In the genomic region with DNA sequence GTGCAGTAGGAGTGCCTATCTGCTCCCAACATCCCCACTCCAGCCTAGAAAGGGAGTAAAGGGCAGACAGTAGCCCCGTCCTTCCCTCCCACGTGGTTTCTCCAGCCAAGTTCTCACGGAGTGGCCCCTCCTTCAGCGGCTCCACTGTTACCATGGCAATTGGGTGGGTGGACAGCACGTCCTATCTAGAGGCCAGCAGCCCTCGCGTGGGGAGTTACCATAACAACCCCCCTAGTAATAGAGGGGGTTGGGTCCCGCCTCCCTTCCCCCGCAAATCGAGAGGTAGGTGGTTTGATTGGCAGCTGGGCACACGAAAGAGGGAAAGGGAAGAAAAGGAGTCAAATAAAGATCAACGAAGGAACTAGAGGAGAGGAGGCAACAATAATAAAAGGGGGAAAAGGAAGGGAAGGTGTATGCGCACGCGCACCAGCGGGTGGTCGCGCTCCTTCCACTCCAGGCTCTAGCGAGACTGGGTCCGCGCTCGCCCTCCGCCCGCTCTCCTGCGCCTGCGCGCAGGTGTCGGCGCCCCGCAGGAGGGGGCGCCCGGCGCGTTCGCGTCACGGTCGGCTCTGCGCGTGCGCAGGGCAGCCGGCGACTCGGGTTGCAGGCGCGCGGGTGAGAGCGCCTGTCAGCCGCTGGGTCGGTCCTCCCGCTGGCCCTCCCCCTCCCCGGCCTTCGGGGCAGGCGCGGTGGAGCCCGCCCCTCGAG, we compare ENCODE assay signal across 8 mouse cellular contexts. TPM values are rescaled to one million over a fixed set of nuclear protein-coding genes. Genes with fewer than 3 reads are reported as not detected.
DNase-seq lines count a peak whose midpoint lies in the region; ATAC-seq lines count a peak whose summit lies in the region.

A gene (plus strand): TSS at position 595 of the 708 bp plus-strand sequence.

- peak; percentile 95 for ATAC-seq in hindbrain, embryonic 15.5 days (ENCODE audit: low FRiP score, low read depth)

- under 1% methylated on average over 39 of the region's 57 CpGs for WGBS in hindbrain, embryonic 15.5 days

- peak within 1 kb of the TSS; percentile 99 for H3K4me3 ChIP-seq in hindbrain, embryonic 15.5 days

- H3K27me3 ChIP-seq in hindbrain, embryonic 15.5 days, result no peaks in the 10 kb centered on the region

- no peaks in the 10 kb centered on the region for H3K9me3 ChIP-seq in hindbrain, embryonic 15.5 days

- no peaks in the 10 kb centered on the region for H3K36me3 ChIP-seq in hindbrain, embryonic 15.5 days

- peaks cover 42% of the 10 kb centered on the region for H3K4me1 ChIP-seq in hindbrain, embryonic 15.5 days (replicated peaks)

- DNase-seq in WW6 (ENCODE audit: low read depth, low spot score), result peak; percentile 86
- peak; percentile 66 to 88 for DNase-seq in cerebellum, postnatal 4 days (ENCODE audit: low spot score in 2 of 2)
- peak; percentile 86 for DNase-seq in gastrocnemius, adult 18-20 months (ENCODE audit: low spot score)
- peak; percentile 88 to 91 for DNase-seq in layer of hippocampus, postnatal 36 days
- peak; percentile 89 for DNase-seq in lung, postnatal 25 days (ENCODE audit: low spot score)
- DNase-seq in retina, embryonic 14.5 days (ENCODE audit: low spot score), result peak; percentile 92
- DNase-seq in thymus, postnatal 36 days, result peak; percentile 90 to 94

- peak within 1 kb of the TSS; percentile 93 for H3K4me2 ChIP-seq in hindbrain, embryonic 15.5 days

- H3K27ac ChIP-seq in hindbrain, embryonic 15.5 days (replicated peaks), result peak within 1 kb of the TSS; percentile 89

- peak within 1 kb of the TSS; percentile 95 for H3K9ac ChIP-seq in hindbrain, embryonic 15.5 days

RNA-seq across cellular contexts. Expression of the gene that starts here (rescaled TPM):
- 10 to 100 TPM; 28.8 to 34.1 TPM for total RNA-seq in gastrocnemius, adult 18-20 months (2021)
- polyA plus RNA-seq in hindbrain, embryonic 15.5 days (2015; fragmentation: Nextera tagmentation; extraction: Ambion mirVana), result 18.1 and 20.5 TPM in 2 replicates
- 100 to 1,000 TPM; 448 to 494 TPM for total RNA-seq in layer of hippocampus, postnatal 36 days (2021)

Comparison
In these comparisons a context has a peak if more than half of its experiments do, and no peak if none do; other contexts are left out.
1. Peak in every context shown above with its lines: DNase-seq, ATAC-seq, H3K4me3 ChIP-seq and H3K27ac ChIP-seq.
2. RNA of the gene that starts here (total RNA-seq): 448 to 494 TPM in layer of hippocampus, postnatal 36 days; 28.8 to 34.1 TPM in gastrocnemius, adult 18-20 months; every median in the first group is over 10 times any median in the second.